Mouse (Mus musculus) macrophage (primary cell): ENCODE results near the gene Bmper. TPM values are rescaled to one million over a fixed set of nuclear protein-coding genes. Genes with fewer than 3 reads are reported as not detected.

Experiments
- H3K27ac ChIP-seq: fragments of 350-480 bp; formaldehyde crosslinking; 2 replicates; pipeline ENCODE4 v1.9.0; 2021
- H3K36me3 ChIP-seq: fragments of 350-480 bp; formaldehyde crosslinking; 2 replicates; pipeline ENCODE4 v1.9.0; 2021; ENCODE audit errors: inconsistent target
- H3K4me3 ChIP-seq: fragments of 350-480 bp; formaldehyde crosslinking; 2 replicates; pipeline ENCODE4 v1.9.0; 2021; ENCODE audit errors: inconsistent target
- H3K79me2 ChIP-seq: fragments of 350-480 bp; formaldehyde crosslinking; 2 replicates; pipeline ENCODE4 v1.9.0; 2021; ENCODE audit errors: inconsistent target
- WGBS: methylation state at CpG from one replicate; pipeline ENCODE4 v1.1.7; 2026; ENCODE audit warnings: inconsistent platforms; ENCODE audit not compliant: missing documents; 5-methylcytosine and 5-hydroxymethylcytosine counted together
- polyA plus RNA-seq: library from polyadenylated mRNA; stranded (reverse); fragments of 250-400 nt; gene quantifications from 3 replicates; pipeline ENCODE4 v1.2.4, GENCODE M21; 2018; ENCODE audit warnings: inconsistent platforms

Gene Bmper
- polyA plus RNA-seq, 1 experiment from 2014 or later: not detected

DNA sequence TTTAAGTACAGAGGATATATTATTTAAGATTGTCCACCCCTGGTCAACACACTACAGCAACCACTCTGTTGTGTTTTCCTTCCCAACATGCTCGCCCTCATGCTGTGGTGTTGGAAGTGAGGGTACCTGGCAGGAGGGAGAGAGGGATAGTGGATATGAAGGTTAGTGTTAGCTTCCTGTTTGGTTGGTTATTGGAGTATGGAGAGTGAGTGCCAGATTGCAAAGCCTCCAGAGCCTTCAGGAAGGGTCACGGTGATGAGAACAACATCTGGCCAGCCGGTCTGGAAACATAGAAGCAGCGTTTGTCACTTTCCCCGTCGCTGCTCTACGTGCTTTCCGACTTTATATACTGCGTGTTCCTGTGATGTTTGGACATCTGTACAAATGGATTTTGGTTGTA is 215.8 kb downstream of the Bmper start:
- WGBS: 97% methylated on average over 9 of the region's 9 CpGs
- no peaks in the 10 kb centered on the region for H3K79me2 ChIP-seq
- H3K4me3 ChIP-seq: no peak overlapping the region

DNA sequence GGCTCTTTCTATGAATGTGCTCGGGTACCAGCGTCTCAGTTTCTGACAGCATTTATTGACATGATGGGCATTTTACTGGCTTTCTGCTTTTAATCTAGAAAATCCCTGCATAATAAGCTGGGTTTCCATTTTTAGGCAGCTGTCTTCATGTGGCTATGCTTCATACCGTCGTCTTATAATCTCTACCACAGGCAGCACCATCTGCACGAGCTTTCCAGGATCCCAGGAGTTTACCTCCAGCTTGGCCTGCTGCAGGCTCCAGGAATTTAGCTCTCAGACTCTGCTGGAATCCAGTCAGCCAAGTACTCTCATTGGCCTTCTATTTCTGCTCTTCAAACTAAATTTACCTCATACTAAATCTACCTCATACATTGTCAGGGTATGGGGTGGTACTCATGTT is 219.3 kb downstream of the Bmper start:
- H3K4me3 ChIP-seq: no peak overlapping the region
- WGBS: 87% methylated on average over 5 of the region's 5 CpGs

More for the DNA sequence above, 215.8 kb downstream of the Bmper start:
- Histone ChIP-seq H3K27ac (no peak overlapping the region), H3K36me3 (no peaks in the 10 kb centered on the region)

DNA sequence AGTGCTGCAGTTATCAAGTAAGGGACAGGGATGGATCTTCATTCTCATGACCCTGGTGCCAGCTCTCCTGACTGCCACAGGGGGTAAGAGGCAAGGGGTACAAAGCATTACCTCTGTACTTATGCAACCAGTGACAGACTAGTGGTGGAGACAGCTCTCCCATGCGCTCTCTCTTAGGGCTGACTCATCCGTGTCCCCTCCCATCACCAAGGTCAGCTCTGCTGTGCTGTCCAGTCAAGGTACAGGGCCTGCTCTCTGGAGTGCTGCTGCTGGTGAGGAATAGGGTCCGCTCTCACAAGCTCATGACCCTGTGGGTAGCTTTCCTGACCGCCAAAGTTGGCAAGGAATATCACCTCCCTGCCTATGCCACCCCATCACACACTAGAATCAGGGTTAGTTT is 222.1 kb downstream of the Bmper start:
- WGBS: 94% methylated on average over 4 of the region's 4 CpGs
- Histone ChIP-seq H3K4me3 (no peak overlapping the region), H3K79me2 (no peaks in the 10 kb centered on the region), H3K27ac (no peak overlapping the region), H3K36me3 (no peaks in the 10 kb centered on the region)

More for the DNA sequence above, 219.3 kb downstream of the Bmper start:
- Histone ChIP-seq H3K79me2 (no peaks in the 10 kb centered on the region), H3K27ac (no peak overlapping the region), H3K36me3 (no peaks in the 10 kb centered on the region)

DNA sequence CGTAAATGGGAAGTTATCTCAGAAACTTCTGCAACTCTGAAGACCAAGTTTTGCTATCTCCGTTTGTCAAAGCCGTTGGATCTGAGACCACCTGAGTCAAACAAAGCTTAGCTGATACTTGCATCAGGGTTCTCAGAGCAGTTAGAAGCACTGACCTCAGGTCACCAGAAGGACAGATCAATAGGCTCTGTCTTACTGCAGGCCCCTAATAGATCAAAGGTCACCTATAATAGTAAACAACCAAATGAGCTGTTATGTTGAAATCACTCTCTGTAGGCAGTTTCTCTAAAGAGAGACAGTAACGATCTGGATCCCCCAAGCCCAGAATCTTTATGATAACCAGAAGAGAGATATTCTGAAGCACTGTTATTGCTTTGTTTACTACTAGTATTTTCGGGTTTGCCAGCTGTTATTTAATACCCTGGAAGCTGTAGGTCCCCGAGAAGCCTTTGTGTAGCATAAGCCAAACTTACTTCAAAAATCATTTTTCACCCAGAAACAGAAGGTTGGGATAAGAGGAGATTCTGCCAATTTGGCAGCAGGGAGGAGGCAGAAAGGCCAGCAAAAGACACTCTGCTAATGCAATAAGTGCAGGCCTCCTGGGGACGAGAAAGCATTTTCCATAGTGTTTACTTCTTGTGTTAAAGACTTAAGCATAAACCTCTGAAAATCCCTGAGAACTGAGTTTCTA is 224.5 kb downstream of the Bmper start:
- Histone ChIP-seq H3K4me3 (no peak overlapping the region), H3K27ac (no peak overlapping the region), H3K79me2 (no peaks in the 10 kb centered on the region), H3K36me3 (no peaks in the 10 kb centered on the region)
- 86% methylated on average over 7 of the region's 7 CpGs for WGBS

DNA sequence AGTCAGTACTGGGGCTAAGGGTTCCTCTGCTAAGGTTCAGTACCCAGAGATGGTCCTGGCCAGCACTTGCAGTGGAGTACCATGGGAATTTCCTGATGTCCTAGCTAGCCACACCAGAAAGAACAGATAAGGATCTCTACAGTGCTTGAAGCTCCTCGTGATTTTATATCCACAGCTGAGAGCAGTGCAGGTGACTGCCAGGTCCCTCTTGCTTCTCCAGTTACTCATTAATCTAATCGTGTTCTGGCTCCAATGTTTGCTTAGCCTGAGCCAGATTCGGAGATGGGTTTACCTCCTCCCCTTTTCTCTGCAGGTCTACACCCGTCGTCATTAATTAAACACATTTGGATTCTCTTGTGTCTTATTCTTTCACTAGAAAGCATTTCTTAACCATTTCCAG is 230.4 kb downstream of the Bmper start:
- Histone ChIP-seq H3K4me3 (no peak overlapping the region), H3K27ac (no peak overlapping the region), H3K79me2 (no peaks in the 10 kb centered on the region), H3K36me3 (no peaks in the 10 kb centered on the region)
- WGBS: 75% methylated on average over 5 of the region's 5 CpGs

DNA sequence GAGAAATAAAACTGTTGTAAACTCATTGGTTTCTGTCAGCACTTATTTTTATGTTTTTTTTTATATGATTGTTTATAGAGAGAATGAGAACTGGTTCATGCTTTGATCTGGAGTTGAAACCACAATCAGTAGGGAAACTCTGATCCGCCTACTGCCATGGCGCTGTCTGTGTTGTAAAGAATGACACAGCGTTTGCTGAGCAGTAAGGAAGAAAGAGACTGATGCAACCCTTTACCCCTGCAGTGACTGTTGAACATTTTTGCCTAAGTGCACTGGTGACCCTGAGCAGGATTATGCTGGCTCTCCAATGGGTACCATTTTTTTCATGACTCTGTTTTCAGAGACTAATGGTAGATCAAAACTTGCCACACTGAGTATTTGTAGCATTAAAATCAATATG is 234.3 kb downstream of the Bmper start:
- 27% methylated on average over 3 of the region's 3 CpGs for WGBS
- H3K27ac ChIP-seq: no peak overlapping the region
- H3K79me2 ChIP-seq: no peaks in the 10 kb centered on the region
- no peaks in the 10 kb centered on the region for H3K36me3 ChIP-seq
- H3K4me3 ChIP-seq: no peak overlapping the region

DNA sequence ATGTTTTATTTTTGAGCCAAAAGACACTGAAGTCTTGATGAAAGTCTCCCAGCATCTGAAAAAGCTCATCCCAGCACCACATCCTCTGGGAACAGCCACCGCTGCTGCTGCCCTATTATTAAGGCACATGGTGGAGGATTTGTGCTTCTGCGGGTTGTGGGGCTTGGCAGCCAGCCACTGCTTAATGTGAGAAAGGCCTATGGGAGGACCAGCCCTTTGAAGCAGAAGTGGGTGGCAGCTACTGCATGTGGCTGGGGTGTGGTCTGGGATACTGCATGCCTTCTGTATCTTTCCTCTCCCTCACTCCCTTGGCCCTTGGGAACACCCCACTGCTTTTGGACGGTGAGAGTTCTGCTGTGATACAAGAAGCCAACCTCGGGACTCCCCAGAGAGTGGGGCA is 237.8 kb downstream of the Bmper start:
- 64% methylated on average over 4 of the region's 4 CpGs for whole genome bisulfite sequencing
- no peaks in the 10 kb centered on the region for H3K36me3 ChIP-seq
- H3K27ac ChIP-seq: no peak overlapping the region
- no peaks in the 10 kb centered on the region for H3K79me2 ChIP-seq
- no peak overlapping the region for H3K4me3 ChIP-seq

DNA sequence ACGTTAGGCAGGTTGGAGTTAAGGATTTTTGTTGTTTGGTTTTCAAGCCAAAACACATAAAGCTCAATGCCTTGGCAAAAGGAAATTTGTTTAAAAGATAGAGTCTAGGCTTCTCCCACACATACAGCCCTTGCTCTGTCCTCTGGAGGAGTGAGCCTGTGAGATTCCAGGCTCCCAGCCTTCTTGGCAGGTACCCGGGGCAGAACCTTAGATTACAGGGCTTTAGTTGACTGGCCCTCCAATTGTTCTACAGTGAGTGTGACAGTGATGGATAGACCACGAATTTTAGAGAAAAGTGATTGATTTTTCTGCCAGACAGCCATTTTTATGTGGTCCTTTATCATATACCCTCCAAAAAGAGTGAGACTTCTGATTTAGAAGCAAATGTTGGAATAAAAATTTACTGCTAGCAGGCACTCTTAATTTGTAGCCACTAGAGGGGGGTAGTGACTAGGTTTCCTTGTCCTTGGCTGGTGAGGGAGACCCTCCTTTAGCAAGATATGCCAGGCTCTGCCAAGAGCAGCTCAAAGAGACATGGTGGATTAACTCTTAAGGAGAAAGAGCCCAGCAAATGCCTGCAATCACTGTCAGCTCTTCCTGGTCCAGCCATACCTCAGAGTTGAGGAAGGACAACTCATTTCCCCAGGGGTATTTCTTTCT is 240.2 kb downstream of the Bmper start:
- 50% methylated on average over 3 of the region's 3 CpGs for WGBS
- no peak overlapping the region for H3K27ac ChIP-seq
- no peaks in the 10 kb centered on the region for H3K79me2 ChIP-seq
- H3K36me3 ChIP-seq: no peaks in the 10 kb centered on the region
- H3K4me3 ChIP-seq: no peak overlapping the region

DNA sequence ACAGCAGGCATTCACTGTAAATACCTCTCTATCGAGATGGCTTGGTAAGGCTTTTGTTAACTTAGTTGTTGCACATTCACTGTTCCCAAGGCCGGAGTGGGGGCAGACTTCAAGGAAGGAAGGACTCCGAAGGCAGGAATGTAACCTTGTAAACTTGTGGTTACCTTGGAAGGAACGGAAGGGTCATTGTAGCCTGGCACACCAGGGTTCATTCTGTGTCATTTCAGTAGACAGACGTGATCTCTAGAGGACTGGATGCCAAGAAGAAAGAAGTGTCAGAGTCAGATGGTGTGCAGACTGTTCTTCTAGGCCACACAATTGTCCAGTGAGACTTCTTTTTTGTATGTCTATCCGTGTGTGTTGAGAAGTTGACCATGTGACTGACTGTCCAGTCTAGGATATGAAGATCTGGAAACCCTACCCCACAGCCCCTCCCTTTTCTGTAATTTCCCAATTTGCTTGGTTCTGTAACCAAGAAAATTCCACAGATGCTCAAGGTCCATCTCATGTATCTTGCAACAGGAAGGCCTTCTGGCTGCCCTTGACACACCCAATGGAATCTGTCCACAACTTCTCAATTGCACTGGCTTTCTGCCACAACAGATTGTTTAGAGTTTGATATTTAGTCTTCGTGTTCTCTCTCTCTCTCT is 242.2 kb downstream of the Bmper start:
- Histone ChIP-seq H3K4me3 (no peak overlapping the region), H3K27ac (no peak overlapping the region), H3K79me2 (no peaks in the 10 kb centered on the region), H3K36me3 (no peaks in the 10 kb centered on the region)
- WGBS: 89% methylated on average over 7 of the region's 7 CpGs

DNA sequence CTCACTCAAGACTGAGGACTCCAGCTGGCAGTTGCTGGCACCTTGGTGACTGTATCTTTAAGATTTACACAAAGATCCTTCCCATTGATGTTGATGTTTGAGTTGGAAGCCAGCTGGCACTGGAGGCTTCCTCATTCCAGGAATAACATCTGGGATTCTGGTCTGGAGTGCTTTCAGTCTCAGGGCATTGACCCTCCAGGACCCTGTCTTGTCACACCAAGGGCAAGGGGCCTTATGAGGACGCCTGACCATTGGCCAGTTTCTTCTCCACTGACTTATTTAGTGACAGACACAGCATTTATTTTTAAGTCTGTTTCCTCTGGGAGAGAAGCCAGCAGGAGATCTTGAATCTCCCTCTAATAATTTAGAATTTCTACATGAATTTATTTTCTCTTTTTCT is 247.0 kb downstream of the Bmper start:
- H3K27ac ChIP-seq: no peak overlapping the region
- H3K36me3 ChIP-seq: no peaks in the 10 kb centered on the region
- no peaks in the 10 kb centered on the region for H3K79me2 ChIP-seq
- 87% methylated on average over 1 of the region's 1 CpGs for WGBS
- H3K4me3 ChIP-seq: no peak overlapping the region

DNA sequence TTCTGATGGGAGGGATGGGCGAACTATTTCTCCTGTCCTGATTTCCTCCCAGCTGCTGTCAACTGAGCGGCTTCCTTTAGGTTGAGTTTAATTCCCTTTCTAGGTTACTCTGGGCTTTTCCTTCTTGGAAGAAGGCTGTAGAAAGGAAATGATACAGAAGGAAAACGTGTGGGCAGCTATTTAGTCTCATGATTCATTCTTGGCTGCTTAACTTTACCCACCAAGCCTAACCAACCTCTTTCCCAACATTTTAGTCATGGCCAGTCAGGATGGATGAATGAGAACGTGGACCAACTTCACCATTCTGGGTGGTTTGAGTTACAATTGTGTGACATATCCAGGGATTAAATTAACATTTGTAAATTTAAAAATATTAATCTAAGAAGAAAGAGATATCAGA is 263.0 kb downstream of the Bmper start:
- Histone ChIP-seq H3K4me3 (no peak overlapping the region), H3K27ac (no peak overlapping the region), H3K36me3 (no peaks in the 10 kb centered on the region), H3K79me2 (no peaks in the 10 kb centered on the region)
- WGBS: 73% methylated on average over 4 of the region's 4 CpGs

DNA sequence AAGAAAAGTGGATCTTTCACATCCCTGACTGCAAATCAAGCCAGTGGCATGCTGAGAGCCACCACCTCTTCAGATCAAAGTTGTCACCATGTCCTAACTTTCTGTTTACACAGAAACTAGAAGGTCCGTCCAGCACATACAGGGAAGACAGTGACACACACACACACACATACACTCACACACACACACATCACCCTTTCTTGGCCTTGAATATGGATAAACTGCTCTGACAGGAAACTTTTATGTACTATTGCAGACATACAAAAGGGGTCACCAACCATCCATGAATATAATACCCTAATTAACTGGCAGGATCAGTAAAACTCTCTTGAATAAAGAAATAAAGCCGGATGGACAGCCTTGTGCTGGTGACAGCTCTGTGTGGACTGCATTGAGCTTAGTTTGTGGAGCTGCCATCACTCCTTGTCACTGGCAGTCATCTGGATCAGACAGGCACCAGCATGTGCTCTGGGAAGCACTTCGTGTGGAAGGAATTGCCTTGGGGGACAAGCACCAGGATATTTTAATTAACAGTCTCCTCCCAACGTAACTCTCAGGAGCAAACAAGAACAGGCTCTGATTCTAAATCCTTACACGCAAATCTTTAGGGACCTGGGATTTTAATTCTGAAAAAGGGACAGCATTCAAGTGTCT is 264.0 kb downstream of the Bmper start:
- Histone ChIP-seq H3K4me3 (no peak overlapping the region), H3K36me3 (no peaks in the 10 kb centered on the region), H3K27ac (no peak overlapping the region), H3K79me2 (no peaks in the 10 kb centered on the region)
- WGBS: 84% methylated on average over 5 of the region's 5 CpGs

DNA sequence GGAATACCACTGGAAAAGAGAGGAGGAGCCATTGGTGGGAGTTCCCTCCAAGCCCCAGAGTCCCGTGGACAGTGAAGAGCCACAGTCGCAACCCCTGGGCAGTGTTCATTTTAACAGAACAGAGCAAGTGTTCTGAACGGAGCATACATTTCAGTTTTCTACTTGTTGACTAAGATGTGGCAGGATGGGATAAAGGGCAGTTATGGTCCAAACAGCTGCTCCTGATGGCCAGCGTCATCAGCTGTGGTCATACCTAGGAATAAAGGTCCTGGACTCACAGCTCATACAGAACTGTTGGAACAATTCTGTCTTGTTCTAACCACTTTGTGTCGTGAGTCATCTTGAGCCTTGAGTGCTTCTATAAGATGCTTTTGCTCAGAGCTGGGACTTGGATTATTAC is 265.4 kb downstream of the Bmper start:
- WGBS: 92% methylated on average over 5 of the region's 5 CpGs

DNA sequence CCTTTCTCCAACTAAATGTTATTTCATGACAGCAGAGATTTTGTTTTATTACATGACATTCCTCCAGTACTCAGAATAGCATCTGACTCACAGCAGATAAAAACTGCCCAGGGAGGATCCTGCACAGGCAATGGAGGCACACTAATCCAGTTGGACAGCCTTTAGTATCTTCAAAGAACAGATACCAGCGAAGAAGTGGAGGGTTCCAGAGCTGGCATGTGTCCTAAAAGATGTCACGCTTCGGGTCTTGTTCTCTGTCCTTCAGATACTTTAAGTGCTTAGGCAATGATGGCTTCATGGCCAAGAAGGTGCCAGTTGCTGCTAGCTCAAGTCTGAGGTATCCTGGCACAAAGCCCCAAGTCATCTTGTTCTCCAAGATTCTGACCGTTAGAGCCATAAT is 272.5 kb downstream of the Bmper start:
- no peak overlapping the region for H3K4me3 ChIP-seq
- 92% methylated on average over 4 of the region's 4 CpGs for WGBS
- H3K79me2 ChIP-seq: no peaks in the 10 kb centered on the region
- no peaks in the 10 kb centered on the region for H3K36me3 ChIP-seq
- H3K27ac ChIP-seq: no peak overlapping the region

More for the DNA sequence above, 265.4 kb downstream of the Bmper start:
- H3K36me3 ChIP-seq: no peaks in the 10 kb centered on the region
- no peak overlapping the region for H3K4me3 ChIP-seq
- no peaks in the 10 kb centered on the region for H3K79me2 ChIP-seq
- H3K27ac ChIP-seq: no peak overlapping the region

DNA sequence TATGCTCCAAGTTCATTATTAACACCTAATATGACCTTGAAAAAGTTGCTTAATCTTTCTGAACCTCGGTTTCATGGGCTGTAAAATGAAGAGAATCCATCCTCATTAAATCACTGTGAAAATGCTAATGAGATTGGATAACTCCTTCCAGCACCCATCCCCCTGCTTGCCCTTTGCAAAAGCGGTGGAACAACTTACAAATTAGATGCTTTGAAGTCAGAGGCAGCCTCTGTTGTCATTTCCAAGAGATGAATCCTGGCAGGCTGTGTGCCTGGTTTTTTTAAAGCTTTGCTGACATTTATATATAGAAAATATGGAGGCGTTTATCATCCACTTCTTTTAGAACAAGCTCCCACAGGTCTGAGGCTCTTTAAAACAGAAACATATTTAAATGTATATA is 274.8 kb downstream of the Bmper start:
- H3K36me3 ChIP-seq: no peaks in the 10 kb centered on the region
- no peaks in the 10 kb centered on the region for H3K79me2 ChIP-seq
- WGBS: 56% methylated on average over 3 of the region's 3 CpGs
- no peak overlapping the region for H3K4me3 ChIP-seq
- H3K27ac ChIP-seq: no peak overlapping the region
